Mouse (Mus musculus) spleen, adult 2 months (tissue): ENCODE data around the gene Slc39a11.

Experiments used
- CTCF ChIP-seq: fragments of 200-500 bp; IDR thresholded peaks from 2 replicates; pipeline ENCODE4 v1.5.1; 2011; ENCODE audit warnings: mild to moderate bottlenecking, inconsistent platforms; ENCODE audit not compliant: insufficient read depth, insufficient read length, insufficient replicate concordance; ENCODE audit errors: extremely low read depth
- POLR2A ChIP-seq: fragments of 200-500 bp; IDR thresholded peaks from 2 replicates; pipeline ENCODE4 v1.6.1; 2011; ENCODE audit warnings: low read depth, low read length, inconsistent platforms

GRCm38 (mm10) chr11:113296162-113296561 lies 353.7 kb downstream of the Slc39a11 start:
- TF ChIP-seq POLR2A, result no peak
- peak; percentile 33; the same call in 1 of the 2 replicates for TF ChIP-seq CTCF
